Mouse (Mus musculus) thymus, adult 2 months (tissue): ENCODE results near the gene Ltb4r1.

ENCODE experiments used
- CTCF ChIP-seq: fragments of 200-500 bp; IDR thresholded peaks from 2 replicates; pipeline ENCODE4 v1.5.1; 2012; ENCODE audit warnings: mild to moderate bottlenecking, control low read depth, low read length, moderate library complexity, borderline replicate concordance; ENCODE audit not compliant: control insufficient read depth, poor library complexity, insufficient read depth; ENCODE audit errors: extremely low read depth
- POLR2A ChIP-seq: fragments of 200-500 bp; IDR thresholded peaks from 2 replicates; pipeline ENCODE4 v1.6.1; 2012; ENCODE audit warnings: mild to moderate bottlenecking, low read length, control low read depth, moderate library complexity; ENCODE audit not compliant: control insufficient read depth, poor library complexity, insufficient read depth; ENCODE audit errors: extremely low read depth

DNA sequence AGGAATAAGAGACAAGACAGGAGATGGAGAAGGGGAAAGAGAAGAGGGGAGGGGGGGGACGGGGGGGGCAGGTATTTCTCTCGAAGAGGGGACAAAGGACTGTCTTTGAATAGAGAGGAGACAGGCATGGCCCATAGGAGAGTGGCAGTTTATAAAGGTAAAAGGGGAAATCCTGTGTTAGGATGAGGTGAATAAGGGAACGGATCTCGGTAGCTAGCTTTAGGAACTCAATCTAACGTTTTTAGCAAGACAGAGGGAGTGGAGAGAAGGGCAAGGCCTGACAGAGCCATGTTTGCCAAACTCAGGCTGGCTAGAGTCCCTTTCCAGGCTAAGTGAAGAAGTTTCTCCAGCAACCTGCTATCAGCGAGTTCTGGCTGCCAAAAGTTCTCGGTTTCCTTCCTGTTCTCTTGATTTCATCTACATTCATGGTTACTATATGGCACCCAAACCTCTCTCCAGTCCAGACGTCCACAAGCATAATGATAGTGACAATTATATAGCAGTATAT, 43.3 kb upstream of the Ltb4r1 start:
- TF ChIP-seq CTCF: no peak
- TF ChIP-seq POLR2A: no peak
